Mouse (Mus musculus) embryo, embryonic 11 days (tissue): ENCODE results near the gene Ccdc137.

Experiments
- DNase-seq: peaks from one replicate; pipeline ENCODE4 v3.0.0-alpha.2; 2015

Ccdc137 gene

DNA sequence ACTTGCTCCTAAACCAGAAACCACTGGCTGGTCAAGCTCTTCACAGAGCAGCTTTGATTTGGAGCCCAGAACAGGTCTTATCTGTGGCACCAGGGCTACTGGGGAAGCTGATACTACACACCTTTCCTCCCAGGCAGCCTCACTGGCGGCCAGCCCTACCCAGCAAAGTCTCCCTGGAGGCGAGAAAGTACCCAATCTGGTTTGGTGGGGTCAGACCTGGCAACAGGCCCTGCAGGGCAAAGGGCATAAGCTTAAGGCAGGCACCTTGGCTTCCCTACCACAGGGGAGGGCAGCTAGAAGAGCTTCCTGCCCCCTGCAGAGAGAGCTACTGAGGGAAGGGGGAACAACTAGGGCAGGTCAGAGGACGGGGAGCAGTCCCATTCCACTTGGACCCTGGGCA is 42.4 kb downstream of the Ccdc137 start:
- DNase-seq: no peak

DNA sequence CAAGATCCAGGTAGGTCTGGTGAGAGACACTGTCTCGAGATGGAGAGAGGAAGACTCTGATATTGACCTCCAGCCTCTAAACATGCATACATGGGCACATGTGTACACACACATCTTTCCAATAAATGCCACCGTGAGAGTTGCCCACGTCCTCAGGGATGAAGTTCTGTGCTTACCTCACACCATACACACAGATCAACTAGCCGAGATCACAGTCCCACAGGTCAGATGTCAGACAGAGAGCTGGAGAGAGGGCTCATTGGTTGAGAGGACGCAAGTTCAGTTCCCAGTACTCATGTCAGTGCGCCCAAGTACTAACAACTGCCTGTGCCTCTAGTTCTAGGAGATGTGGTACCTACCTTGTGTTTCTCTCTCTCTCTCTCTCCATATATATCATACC is 43.1 kb downstream of the Ccdc137 start:
- no peak for DNase-seq

GRCm38 (mm10) chr11:120501701-120502100 is 43.8 kb downstream of the Ccdc137 start:
- no peak for DNase-seq

- DNase-seq: no peak
These were observed 47.7 kb downstream of the Ccdc137 start for GRCm38 (mm10) chr11:120505661-120506060.

GRCm38 (mm10) chr11:120506899-120507298 is 49.0 kb downstream of the Ccdc137 start:
- peak; percentile 24 for DNase-seq

- no peak for DNase-seq
These were observed 49.8 kb downstream of the Ccdc137 start for GRCm38 (mm10) chr11:120507611-120508289.

DNA sequence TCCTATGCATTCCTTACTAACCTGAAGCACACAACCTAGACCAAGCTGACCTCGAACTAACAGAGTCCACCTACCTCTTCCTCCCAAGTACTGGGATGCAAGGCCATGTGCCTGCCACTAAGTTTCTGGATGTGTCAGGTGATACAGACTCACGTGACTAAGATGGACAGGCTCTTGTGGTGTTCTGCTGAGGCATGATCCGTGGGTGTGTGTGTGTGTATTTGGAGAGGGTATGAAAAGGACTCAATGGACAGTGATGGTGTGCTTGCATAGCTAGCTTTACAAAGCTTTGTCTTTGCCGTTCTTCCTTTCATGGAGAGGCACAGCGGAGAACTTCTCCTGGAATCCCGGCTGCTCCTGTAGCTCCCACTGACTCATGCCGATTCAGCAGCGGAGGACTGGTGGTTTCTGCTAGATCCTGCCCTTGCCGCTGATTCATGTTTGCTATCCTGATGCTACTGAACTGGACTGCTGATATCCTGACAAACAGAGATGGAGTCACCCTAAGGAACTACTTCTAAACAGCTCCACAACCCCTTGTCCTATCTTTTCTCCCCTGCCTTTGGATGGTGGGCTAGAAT is 50.5 kb downstream of the Ccdc137 start:
- no peak for DNase-seq

- no peak for DNase-seq
These were observed 52.0 kb downstream of the Ccdc137 start for GRCm38 (mm10) chr11:120509940-120510339.

DNA sequence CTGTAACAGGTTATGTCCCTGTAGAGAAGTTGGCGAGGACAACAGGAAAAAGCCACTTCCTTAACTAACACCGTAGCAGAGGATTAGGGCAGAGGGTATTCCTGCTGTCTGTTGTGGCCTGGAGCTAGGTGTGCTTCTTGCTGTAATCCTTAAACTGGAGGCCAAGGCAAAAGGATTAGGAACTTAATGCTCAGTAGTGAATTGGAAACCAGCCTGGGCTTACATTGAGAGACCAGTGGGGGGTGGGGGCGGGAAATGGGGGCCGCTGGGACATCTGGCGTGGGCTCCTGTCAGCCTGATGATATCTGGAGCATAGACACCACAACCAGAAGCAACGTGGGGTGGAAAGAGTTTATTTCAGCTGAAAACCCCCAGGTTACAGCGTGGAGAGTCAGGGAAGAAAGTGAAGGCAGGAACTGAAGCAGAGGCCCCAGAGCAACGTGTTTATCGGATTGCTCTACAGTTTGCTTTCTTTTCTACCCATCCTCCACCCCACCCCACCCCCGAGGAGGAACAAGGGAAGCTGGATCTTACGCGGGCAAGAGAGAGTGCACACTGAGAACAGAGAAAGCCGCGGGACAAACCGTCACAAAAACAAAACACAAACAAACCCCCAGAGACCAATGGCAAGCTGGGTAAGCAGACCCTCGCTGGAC is 52.6 kb downstream of the Ccdc137 start:
- DNase-seq: peak; percentile 36

- DNase-seq: peak; percentile 60
These were observed 55.0 kb downstream of the Ccdc137 start for GRCm38 (mm10) chr11:120512790-120513453.
